Mouse (Mus musculus) neural tube, embryonic 13.5 days (tissue): Measurements from ENCODE around the gene Clec12a. TPM values are rescaled to one million over a fixed set of nuclear protein-coding genes. Genes with fewer than 3 reads are reported as not detected.
"Not testable (repeated sequence)": the region's sequence is repeated elsewhere in the genome, so short reads cannot be mapped to it uniquely, and the experiment has no call there.

Experiments used
- ATAC-seq: fragments of 200-750 bp; cut with Nextera tagmentation; 2 replicates; pipeline ENCODE4 v1.8.0; 2017; ENCODE audit warnings: low read depth, mild to moderate bottlenecking, moderate TSS enrichment, moderate library complexity
- H3K27ac ChIP-seq: fragments of 300-500 bp; sonication (generic); replicated peaks from 2 replicates; pipeline ENCODE4 v1.5.1; 2015; ENCODE audit warnings: moderate library complexity, mild to moderate bottlenecking, inconsistent platforms
- H3K27me3 ChIP-seq: fragments of 300-500 bp; sonication (generic); 2 replicates; pipeline ENCODE4 v1.6.1; 2015; ENCODE audit warnings: mild to moderate bottlenecking, inconsistent platforms
- H3K36me3 ChIP-seq: fragments of 300-500 bp; sonication (generic); 2 replicates; pipeline ENCODE4 v1.6.1; 2015; ENCODE audit warnings: mild to moderate bottlenecking, inconsistent platforms
- H3K4me1 ChIP-seq: fragments of 300-500 bp; sonication (generic); replicated peaks from 2 replicates; pipeline ENCODE4 v1.6.1; 2015; ENCODE audit warnings: inconsistent platforms
- H3K4me2 ChIP-seq: fragments of 300-500 bp; sonication (generic); 2 replicates; pipeline ENCODE4 v1.6.1; 2015; ENCODE audit warnings: inconsistent platforms, mild to moderate bottlenecking, moderate library complexity
- H3K4me3 ChIP-seq: fragments of 300-500 bp; sonication (generic); 2 replicates; pipeline ENCODE4 v1.5.1; 2015; ENCODE audit warnings: mild to moderate bottlenecking, inconsistent platforms
- H3K9ac ChIP-seq: fragments of 300-500 bp; sonication (generic); 2 replicates; pipeline ENCODE4 v1.6.1; 2015; ENCODE audit warnings: moderate library complexity, mild to moderate bottlenecking, inconsistent platforms
- H3K9me3 ChIP-seq: fragments of 300-500 bp; sonication (generic); 2 replicates; pipeline ENCODE4 v1.6.1; 2016; ENCODE audit warnings: inconsistent platforms
- WGBS: fragments of 180-500 bp; shearing (Covaris S2); methylation state at CpG from one replicate; pipeline ENCODE4 v1.1.7; 2015; 5-methylcytosine and 5-hydroxymethylcytosine counted together
- polyA plus RNA-seq: library from polyadenylated mRNA; unstranded; fragments of >200 nt; fragmentation: Nextera tagmentation; extraction: Ambion mirVana; gene quantifications from 2 replicates; pipeline ENCODE4 v1.2.1, GENCODE M21; 2015

Gene Clec12a
- polyA plus RNA-seq, result 0.50 and 0.58 TPM in 2 replicates

DNA sequence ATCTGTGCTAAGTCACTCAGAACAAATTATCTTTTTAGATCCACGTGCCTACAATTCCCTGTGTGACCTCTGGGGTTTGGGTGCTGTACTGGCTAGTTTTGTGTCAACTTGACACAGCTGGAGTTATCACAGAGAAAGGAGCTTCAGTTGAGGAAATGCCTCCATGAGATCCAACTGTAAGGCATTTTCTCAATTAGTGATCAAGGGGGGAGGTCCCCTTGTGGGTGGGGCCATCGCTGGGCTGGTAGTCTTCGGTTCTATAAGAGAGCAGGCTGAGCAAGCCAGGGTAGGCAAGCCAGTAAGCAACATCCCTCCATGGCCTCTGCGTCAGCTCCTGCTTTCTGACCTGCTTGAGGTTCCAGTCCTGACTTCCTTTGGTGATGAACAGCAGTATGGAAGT, at the start of gene Clec12a:
Gene Clec12a (plus strand): TSS at position 301 of the 400 bp plus-strand sequence.
- H3K4me3 ChIP-seq, H3K27ac ChIP-seq, H3K36me3 ChIP-seq, H3K27me3 ChIP-seq, H3K9me3 ChIP-seq, ATAC-seq, H3K4me2 ChIP-seq, H3K4me1 ChIP-seq, H3K9ac ChIP-seq: not testable (repeated sequence)
- 85% methylated on average over 4 of the region's 4 CpGs for WGBS

DNA sequence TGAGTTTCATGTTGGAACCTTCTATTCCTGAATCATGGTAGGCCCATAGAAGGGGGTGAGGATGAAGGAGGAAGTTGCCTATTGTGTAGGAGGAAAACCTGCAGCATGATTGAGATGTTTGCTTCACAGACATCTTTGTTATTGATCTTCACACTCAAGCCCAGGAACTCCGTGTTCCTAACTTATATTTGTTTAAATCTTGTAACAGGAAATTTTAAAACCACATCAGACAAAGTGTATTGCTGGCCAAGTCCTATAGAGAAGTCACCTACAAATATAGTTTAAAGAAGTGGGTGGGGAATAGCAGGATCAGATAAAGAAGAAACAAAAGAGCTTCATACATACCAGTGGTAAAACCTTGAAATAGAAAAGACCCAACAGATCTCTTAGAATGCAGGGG, 38.3 kb upstream of the Clec12a start:
- no peaks in the 10 kb centered on the region for H3K36me3 ChIP-seq
- H3K9me3 ChIP-seq, result no peaks in the 10 kb centered on the region
- H3K4me1 ChIP-seq, result no peaks in the 10 kb centered on the region
- no peaks in the 10 kb centered on the region for H3K27me3 ChIP-seq
- ATAC-seq, result no peak
- no peak overlapping the region for H3K4me3 ChIP-seq
- H3K4me2 ChIP-seq, result no peak overlapping the region
- H3K9ac ChIP-seq, result no peak overlapping the region
- WGBS, result 74% methylated on average over 1 of the region's 1 CpGs
- no peak overlapping the region for H3K27ac ChIP-seq

DNA sequence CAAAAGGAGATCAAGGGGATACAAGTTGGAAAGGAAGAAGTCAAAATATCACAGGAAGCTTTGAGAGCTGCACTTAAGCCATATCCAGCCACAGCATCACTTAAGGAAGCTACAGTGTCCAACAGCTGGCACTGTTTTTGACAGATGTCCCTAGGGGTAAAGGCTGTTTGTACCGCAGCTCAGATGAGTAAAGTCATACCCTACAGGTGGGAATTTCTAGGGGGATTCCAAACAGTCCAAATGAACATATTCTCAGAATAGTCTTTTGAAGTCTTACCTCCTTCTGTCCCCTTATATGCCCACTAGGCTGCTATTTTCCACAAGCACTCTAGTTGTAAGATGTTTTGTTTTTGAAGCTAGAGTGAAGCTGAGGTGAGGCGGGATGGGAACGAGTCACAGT, 30.0 kb upstream of the Clec12a start:
- ATAC-seq, result no peak
- no peak overlapping the region for H3K4me2 ChIP-seq
- H3K9ac ChIP-seq, result no peak overlapping the region
- H3K4me3 ChIP-seq, result no peak overlapping the region
- H3K4me1 ChIP-seq, result no peaks in the 10 kb centered on the region
- WGBS, result 83% methylated on average over 3 of the region's 3 CpGs
- H3K9me3 ChIP-seq, result no peaks in the 10 kb centered on the region
- no peaks in the 10 kb centered on the region for H3K36me3 ChIP-seq
- H3K27me3 ChIP-seq, result no peaks in the 10 kb centered on the region
- no peak overlapping the region for H3K27ac ChIP-seq

DNA sequence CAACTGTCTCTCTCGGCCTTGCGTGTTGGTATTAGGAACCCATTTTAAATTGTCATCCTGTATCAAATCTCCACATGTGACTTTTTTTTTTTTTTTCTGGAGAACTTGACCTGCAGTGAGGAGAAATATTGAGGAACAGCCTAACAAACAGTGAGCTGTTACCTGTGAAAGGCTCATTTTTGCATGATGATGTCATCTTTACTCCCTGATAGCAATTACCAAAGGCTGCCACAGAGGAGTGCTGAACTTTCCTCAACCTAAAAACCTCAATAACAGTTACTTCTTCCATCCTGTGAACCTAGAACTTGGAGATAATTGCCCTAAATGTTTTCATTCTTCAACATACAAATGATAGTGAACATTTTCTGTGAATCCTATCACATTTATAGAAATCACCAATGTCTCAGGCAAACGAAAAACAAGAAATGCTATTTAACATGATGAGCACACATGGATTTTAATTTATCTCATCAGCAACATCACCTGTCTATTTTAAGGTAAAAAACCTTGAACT, 27.8 kb upstream of the Clec12a start:
- Histone ChIP-seq H3K4me1 (no peaks in the 10 kb centered on the region), H3K4me2 (no peak overlapping the region), H3K27me3 (no peaks in the 10 kb centered on the region), H3K9ac (no peak overlapping the region), H3K4me3 (no peak overlapping the region), H3K27ac (no peak overlapping the region), H3K9me3 (no peaks in the 10 kb centered on the region), H3K36me3 (no peaks in the 10 kb centered on the region)
- ATAC-seq, result no peak
- 90% methylated on average over 3 of the region's 3 CpGs for WGBS

DNA sequence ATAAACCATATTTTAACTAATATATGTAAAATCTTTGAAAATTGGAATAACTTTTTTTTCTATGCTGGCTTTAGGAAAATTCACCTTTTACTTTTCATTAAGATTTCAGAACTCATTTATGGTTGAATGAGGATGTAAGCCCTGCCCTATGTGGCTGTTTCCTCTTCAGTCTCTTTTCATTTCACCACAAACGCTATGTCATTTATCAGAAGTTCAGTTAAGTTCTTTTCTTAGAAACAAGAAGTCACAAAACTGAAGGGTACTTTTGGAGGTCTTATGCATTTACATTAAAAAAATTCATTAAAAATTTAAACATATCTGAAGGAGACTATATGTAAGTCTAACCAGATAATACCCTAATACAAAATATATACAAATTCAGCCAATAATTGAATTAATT, 26.8 kb upstream of the Clec12a start:
- H3K4me1 ChIP-seq, result no peaks in the 10 kb centered on the region
- no peaks in the 10 kb centered on the region for H3K9me3 ChIP-seq
- H3K4me2 ChIP-seq, result no peak overlapping the region
- no peaks in the 10 kb centered on the region for H3K27me3 ChIP-seq
- no peaks in the 10 kb centered on the region for H3K36me3 ChIP-seq
- no peak overlapping the region for H3K9ac ChIP-seq
- ATAC-seq, result no peak
- no peak overlapping the region for H3K27ac ChIP-seq
- H3K4me3 ChIP-seq, result no peak overlapping the region
- 93% methylated on average over 1 of the region's 1 CpGs for WGBS

DNA sequence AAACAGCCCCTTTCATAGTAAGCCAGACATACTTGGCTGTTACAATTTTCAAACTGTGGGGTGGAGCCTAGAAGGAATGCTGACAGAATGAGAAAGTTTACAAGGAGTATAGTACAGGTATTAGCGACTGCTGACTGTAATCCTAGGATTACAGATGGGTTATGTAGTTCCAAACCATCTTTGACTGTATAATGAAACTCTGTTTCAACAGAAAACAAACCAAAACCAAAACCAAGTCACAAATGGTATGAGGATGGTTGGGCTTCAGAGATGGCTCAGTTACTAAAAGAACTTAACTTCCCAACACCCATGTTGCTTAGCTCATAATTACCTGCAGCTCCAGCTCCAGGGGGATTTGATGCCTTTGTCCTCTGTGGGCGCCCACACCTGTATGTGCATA, 26.0 kb upstream of the Clec12a start:
- WGBS, result 77% methylated on average over 2 of the region's 2 CpGs

DNA sequence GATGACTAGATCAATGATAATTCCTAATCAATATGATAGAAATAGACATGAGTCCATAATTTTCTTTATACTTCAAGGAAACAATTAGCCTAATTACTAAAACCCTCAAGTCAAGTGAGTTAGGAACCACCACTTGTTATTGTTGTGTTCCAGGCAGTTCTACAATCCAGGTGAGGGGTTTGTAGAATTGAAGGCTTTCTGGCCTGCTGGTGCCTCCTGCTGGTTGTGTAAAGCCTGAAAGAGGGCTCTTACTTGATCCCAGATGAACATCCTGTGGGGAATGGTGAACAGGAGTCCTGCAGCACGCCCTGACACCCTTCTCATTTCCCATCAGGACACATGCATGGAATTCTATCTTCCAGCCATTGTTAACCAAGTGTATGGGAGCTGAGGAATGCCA, 24.1 kb upstream of the Clec12a start:
- H3K27me3 ChIP-seq, result no peaks in the 10 kb centered on the region
- no peak overlapping the region for H3K4me3 ChIP-seq
- no peaks in the 10 kb centered on the region for H3K36me3 ChIP-seq
- WGBS, result 53% methylated on average over 1 of the region's 1 CpGs
- H3K9ac ChIP-seq, result no peak overlapping the region
- no peak overlapping the region for H3K4me2 ChIP-seq
- no peaks in the 10 kb centered on the region for H3K4me1 ChIP-seq
- no peak overlapping the region for H3K27ac ChIP-seq
- H3K9me3 ChIP-seq, result no peaks in the 10 kb centered on the region
- ATAC-seq, result no peak

More for the DNA sequence above, 26.0 kb upstream of the Clec12a start:
- H3K27ac ChIP-seq, result no peak overlapping the region
- H3K4me3 ChIP-seq, result no peak overlapping the region
- H3K4me1 ChIP-seq, result no peaks in the 10 kb centered on the region
- no peaks in the 10 kb centered on the region for H3K9me3 ChIP-seq
- H3K27me3 ChIP-seq, result no peaks in the 10 kb centered on the region
- no peak overlapping the region for H3K4me2 ChIP-seq
- H3K9ac ChIP-seq, result no peak overlapping the region
- H3K36me3 ChIP-seq, result no peaks in the 10 kb centered on the region
- no peak for ATAC-seq

DNA sequence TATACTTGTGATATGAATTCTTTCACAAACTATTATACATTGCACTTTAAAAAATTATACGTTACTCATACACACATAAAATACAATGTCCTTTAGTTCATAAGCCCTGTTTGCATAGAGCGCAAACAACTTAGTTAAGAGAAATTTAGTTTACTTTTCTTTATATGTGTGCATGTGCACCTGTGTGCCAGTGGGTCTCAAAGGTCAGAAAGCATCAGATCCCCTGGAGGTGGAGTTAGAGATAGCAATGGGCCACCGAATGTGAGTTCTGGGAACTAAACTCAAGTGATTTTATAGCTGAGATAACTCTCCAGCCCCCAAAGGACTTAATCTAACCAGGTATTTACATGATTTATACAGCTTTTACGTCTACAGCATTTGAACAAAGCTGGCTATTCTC, 23.2 kb upstream of the Clec12a start:
- Histone ChIP-seq H3K27ac (no peak overlapping the region), H3K36me3 (no peaks in the 10 kb centered on the region), H3K4me1 (no peaks in the 10 kb centered on the region), H3K9ac (no peak overlapping the region), H3K27me3 (no peaks in the 10 kb centered on the region), H3K4me2 (no peak overlapping the region), H3K9me3 (no peaks in the 10 kb centered on the region), H3K4me3 (no peak overlapping the region)
- WGBS, result 70% methylated on average over 4 of the region's 4 CpGs
- no peak for ATAC-seq

DNA sequence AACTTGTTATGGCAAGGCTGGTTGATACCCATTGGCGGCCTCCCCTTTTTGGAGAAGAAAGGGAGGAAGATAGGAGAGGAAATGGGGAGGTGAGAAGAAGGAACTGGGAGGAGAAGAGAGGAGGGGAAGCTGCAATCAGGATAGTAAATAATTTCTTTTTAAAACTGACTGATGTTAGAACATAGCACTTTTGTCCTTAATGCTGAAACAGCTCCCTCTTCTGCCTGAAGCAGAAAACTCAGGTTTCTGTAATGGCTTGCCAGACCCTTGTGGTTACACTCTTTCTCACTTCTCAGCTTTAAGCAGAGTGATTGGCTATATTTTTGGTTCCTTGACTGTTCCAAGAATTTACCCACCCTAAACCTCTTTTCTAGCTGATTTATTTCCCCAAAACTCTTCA, 16.5 kb upstream of the Clec12a start:
- Histone ChIP-seq H3K36me3 (no peaks in the 10 kb centered on the region), H3K4me2 (no peak overlapping the region), H3K9me3 (no peaks in the 10 kb centered on the region), H3K9ac (no peak overlapping the region), H3K27me3 (no peaks in the 10 kb centered on the region), H3K27ac (no peak overlapping the region), H3K4me3 (no peak overlapping the region), H3K4me1 (no peaks in the 10 kb centered on the region)
- ATAC-seq, result no peak
- 71% methylated on average over 1 of the region's 1 CpGs for WGBS

DNA sequence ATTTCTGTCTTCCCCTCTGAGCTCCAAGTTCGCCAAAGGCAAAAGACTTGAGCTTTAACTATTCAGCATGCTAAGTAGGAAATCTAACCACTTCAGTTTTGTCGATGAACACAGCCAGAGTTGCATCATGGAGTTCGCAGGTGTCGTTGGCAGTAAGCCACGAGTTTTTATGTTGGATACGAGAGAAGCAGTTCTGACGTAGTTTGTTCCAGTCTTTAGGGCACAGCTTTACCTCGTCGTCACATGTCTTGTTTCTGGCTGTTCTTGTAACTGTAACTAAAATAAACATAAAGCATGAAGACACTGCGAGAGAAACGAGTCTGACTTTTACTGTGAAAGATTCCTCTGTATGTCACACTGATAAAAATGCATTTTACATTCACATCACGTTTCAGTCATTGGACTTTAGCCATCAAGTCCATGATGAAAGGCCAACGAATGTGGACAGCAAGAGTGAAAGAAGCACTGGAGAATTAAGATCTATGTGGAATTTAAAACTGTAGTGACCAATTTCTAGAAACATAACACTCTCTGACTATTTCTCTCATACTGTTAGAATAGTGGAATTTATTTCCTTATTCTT, 15.8 kb upstream of the Clec12a start:
- 75% methylated on average over 13 of the region's 13 CpGs for WGBS
- no peaks in the 10 kb centered on the region for H3K27me3 ChIP-seq

DNA sequence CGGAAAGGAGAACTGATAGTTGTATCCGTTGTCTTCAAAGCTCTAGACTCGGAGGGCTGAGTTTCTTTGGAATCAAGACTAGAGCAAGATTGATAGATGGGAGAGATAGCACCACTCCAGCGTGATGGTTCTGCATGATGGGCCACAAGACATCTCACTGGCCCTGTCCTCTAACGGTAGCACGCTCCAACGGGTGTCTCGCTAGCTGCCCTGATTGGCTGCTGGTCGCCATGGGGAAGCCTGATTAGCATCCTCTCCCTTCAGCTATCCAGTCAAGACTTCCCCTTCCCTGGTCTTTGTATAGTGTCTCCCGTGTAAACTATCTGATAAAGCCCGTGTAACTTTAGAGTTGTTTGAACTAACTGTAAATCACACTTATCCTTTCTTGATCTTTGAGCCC, 10.9 kb upstream of the Clec12a start, which contains the start of gene 4922502D21Rik:
Gene 4922502D21Rik (minus strand): TSS at position 187 of the 400 bp plus-strand sequence.
- H3K9ac ChIP-seq, result no peak within 1 kb of the TSS
- no peak within 1 kb of the TSS for H3K27ac ChIP-seq
- H3K9me3 ChIP-seq, result no peaks in the 10 kb centered on the region
- no peak for ATAC-seq
- no peak within 1 kb of the TSS for H3K4me2 ChIP-seq
- H3K4me1 ChIP-seq, result 0 out of 2 replicates have a peak, but pooled peaks cover 3% of the 10 kb centered on the region
- H3K27me3 ChIP-seq, result no peaks in the 10 kb centered on the region
- no peaks in the 10 kb centered on the region for H3K36me3 ChIP-seq
- no peak within 1 kb of the TSS for H3K4me3 ChIP-seq
- WGBS, result 64% methylated on average over 11 of the region's 11 CpGs

More for the DNA sequence above, 15.8 kb upstream of the Clec12a start:
- ATAC-seq, result no peak
- Histone ChIP-seq H3K9ac (no peak overlapping the region), H3K36me3 (no peaks in the 10 kb centered on the region), H3K27ac (no peak overlapping the region), H3K4me1 (no peaks in the 10 kb centered on the region), H3K4me3 (no peak overlapping the region), H3K9me3 (no peaks in the 10 kb centered on the region), H3K4me2 (no peak overlapping the region)

DNA sequence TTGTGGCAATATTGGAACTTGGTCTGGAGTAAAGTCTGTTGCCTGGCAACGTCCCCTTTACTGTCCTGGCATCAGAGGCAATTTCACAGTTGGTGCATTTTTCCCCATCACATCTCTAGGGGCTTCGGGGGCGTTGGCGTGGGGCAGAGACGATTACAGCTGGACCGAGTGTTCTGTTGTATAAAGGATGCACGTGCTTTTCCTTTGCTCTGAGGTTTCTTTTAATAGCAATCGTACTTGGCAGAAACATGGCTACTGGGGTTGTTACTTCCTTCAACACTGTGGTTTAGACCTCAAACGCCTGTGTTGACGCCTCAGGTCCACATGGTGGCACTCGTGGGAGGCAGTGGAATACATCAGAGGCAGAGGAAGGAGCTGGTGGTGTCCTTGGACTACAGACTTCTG, 8.8 kb upstream of the Clec12a start:
- peak overlapping the region; percentile 29; the same call in 1 of the 2 replicates for H3K4me2 ChIP-seq

DNA sequence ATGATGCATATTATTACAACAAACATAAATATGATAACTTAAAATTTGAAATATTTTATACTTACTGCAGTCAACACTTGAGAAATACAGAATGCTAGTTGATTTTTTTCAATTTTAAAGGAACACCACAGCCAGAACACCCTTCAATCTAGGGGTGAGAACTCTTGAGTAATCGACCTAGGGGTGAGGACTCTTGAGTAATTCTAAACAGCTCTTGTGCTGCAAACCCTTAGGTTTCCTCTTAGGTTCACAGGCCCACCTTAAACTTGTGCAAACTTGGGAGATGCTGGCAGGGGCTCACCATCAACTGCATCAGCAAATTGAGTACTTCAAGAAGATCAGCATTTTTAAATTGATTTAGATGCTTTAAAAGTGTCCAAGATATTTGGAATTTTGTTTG, 4.7 kb upstream of the Clec12a start:
- H3K36me3 ChIP-seq, result no peaks in the 10 kb centered on the region
- no peaks in the 10 kb centered on the region for H3K27me3 ChIP-seq
- H3K27ac ChIP-seq, result no peak overlapping the region
- no peaks in the 10 kb centered on the region for H3K9me3 ChIP-seq
- WGBS, result 80% methylated on average over 1 of the region's 1 CpGs
- no peak overlapping the region for H3K4me3 ChIP-seq
- H3K4me2 ChIP-seq, result no peak overlapping the region
- H3K4me1 ChIP-seq, result 0 out of 2 replicates have a peak, but pooled peaks cover 3% of the 10 kb centered on the region
- no peak for ATAC-seq
- H3K9ac ChIP-seq, result no peak overlapping the region

More for the DNA sequence above, 8.8 kb upstream of the Clec12a start:
- H3K9me3 ChIP-seq, result no peaks in the 10 kb centered on the region
- no peak overlapping the region for H3K4me3 ChIP-seq
- 23% methylated on average over 11 of the region's 11 CpGs for WGBS
- no peak overlapping the region for H3K9ac ChIP-seq
- no peaks in the 10 kb centered on the region for H3K27me3 ChIP-seq
- H3K27ac ChIP-seq, result no peak overlapping the region
- ATAC-seq, result peak; percentile 91
- H3K4me1 ChIP-seq, result 0 out of 2 replicates have a peak, but pooled peaks cover 3% of the 10 kb centered on the region
- no peaks in the 10 kb centered on the region for H3K36me3 ChIP-seq
